ENCODE assay signal across 8 mouse cellular contexts in genomic region chr5:63969476-63970112, GRCm38 (mm10). TPM values are rescaled to one million over a fixed set of nuclear protein-coding genes. Genes with fewer than 3 reads are reported as not detected.
A peak's percentile ranks its signal among the peaks of the same experiment; 100 is the strongest.
DNase-seq lines count a peak whose midpoint lies in the region; ATAC-seq and TF ChIP-seq lines count a peak whose summit lies in the region.

No protein-coding gene starts in this region.

- TF ChIP-seq CTCF in left cerebral cortex, adult 2 months (IDR thresholded peaks at IDR 0.05), result no peak

- no peaks in the 10 kb centered on the region for H3K27me3 ChIP-seq in hindbrain, embryonic 11.5 days (ENCODE audit: control insufficient read depth, insufficient read depth, low read length)
- no peaks in the 10 kb centered on the region; the same call in 1 of the 2 replicates for H3K27me3 ChIP-seq in midbrain, embryonic 13.5 days

- peak overlapping the region; percentile 63 for H3K4me3 ChIP-seq in left cerebral cortex, adult 2 months
- no peak overlapping the region for H3K4me3 ChIP-seq in hindbrain, embryonic 11.5 days (ENCODE audit: low read depth, low read length)
- H3K4me3 ChIP-seq in midbrain, embryonic 13.5 days (replicated peaks), result peak overlapping the region; percentile 72; the same call in 1 of the 2 replicates

- H3K4me2 ChIP-seq in hindbrain, embryonic 11.5 days (replicated peaks; ENCODE audit: low read depth, low read length), result peak overlapping the region; percentile 69; the same call in 1 of the 2 replicates
- H3K4me2 ChIP-seq in midbrain, embryonic 13.5 days (replicated peaks), result peak overlapping the region; percentile 88

- no peak for ATAC-seq in hindbrain, embryonic 11.5 days (ENCODE audit: low FRiP score)
- no peak for ATAC-seq in midbrain, embryonic 13.5 days
- no peak for ATAC-seq in monocyte, adult 5-6 weeks (replicated peaks; ENCODE audit: insufficient number of reproducible peaks, low FRiP score, low TSS enrichment, poor library complexity, severe bottlenecking)

- H3K27ac ChIP-seq in left cerebral cortex, adult 2 months, result no peak overlapping the region
- H3K27ac ChIP-seq in hindbrain, embryonic 11.5 days (ENCODE audit: low read depth, low read length), result peak overlapping the region; percentile 11; the same call in 1 of the 2 replicates
- H3K27ac ChIP-seq in midbrain, embryonic 13.5 days, result no peak overlapping the region

- no peaks in the 10 kb centered on the region for H3K9me3 ChIP-seq in hindbrain, embryonic 11.5 days (ENCODE audit: control insufficient read depth, low read length)
- H3K9me3 ChIP-seq in midbrain, embryonic 13.5 days, result no peaks in the 10 kb centered on the region

- H3K4me1 ChIP-seq in hindbrain, embryonic 11.5 days (replicated peaks; ENCODE audit: control insufficient read depth, insufficient read depth, low read length), result no peaks in the 10 kb centered on the region; the same call in none of the 2 replicates
- peaks cover 17% of the 10 kb centered on the region for H3K4me1 ChIP-seq in midbrain, embryonic 13.5 days (replicated peaks)

- H3K36me3 ChIP-seq in hindbrain, embryonic 11.5 days (ENCODE audit: control insufficient read depth, insufficient read depth, low read length), result no peaks in the 10 kb centered on the region
- H3K36me3 ChIP-seq in midbrain, embryonic 13.5 days, result no peaks in the 10 kb centered on the region

- intact Hi-C loops in left cerebral cortex, adult 2 months (cut with DNase I), result loop anchor here (2.0 to 5.0 kb wide), 3 partner anchors 63 to 123 kb away; partner anchors contain the start of gene Pgm2
- intact Hi-C loops in left cerebral cortex, postnatal 14 days (cut with DNase I), result loop anchor here (5.0 kb wide), 1 partner anchor 62 kb away; no protein-coding TSS in a partner anchor

- H3K9ac ChIP-seq in hindbrain, embryonic 11.5 days (ENCODE audit: low read depth, low read length), result no peak overlapping the region
- no peak overlapping the region for H3K9ac ChIP-seq in midbrain, embryonic 13.5 days (replicated peaks)

- WGBS in hindbrain, embryonic 11.5 days, result 33% methylated on average over 5 of the region's 5 CpGs
- 31% methylated on average over 5 of the region's 5 CpGs for WGBS in midbrain, embryonic 13.5 days

- DNase-seq in left cerebral cortex, adult 2 months (ENCODE audit: extremely low spot score in 1 of 2, low spot score in 2 of 2), result no peak
- DNase-seq in left cerebral cortex, postnatal 14 days (ENCODE audit: low spot score in 2 of 2), result no peak
- DNase-seq in c-Kit-negative CD71-positive TER-119-positive erythroid progenitor cells, embryonic 14.5 days (ENCODE audit: low read depth, low spot score), result peak; percentile 1
- peak; percentile 39 for DNase-seq in hindbrain, embryonic 11.5 days (ENCODE audit: low spot score)
- no peak for DNase-seq in urinary bladder, postnatal 4 days (ENCODE audit: low spot score in 2 of 2)
- no peak for DNase-seq in left cerebral cortex, adult 18-20 months (ENCODE audit: low spot score in 2 of 2)

RNA-seq across cellular contexts. Expression of gene Rell1, which starts 0.9 kb away (rescaled TPM):
- total RNA-seq in left cerebral cortex, adult 2 months (2021), result 10 to 100 TPM; 10.9 to 11.3 TPM
- total RNA-seq in left cerebral cortex, postnatal 14 days (2021), result 10 to 100 TPM; 11.2 to 14.7 TPM
- 10.2 and 10.8 TPM in 2 replicates for polyA plus RNA-seq in hindbrain, embryonic 11.5 days (2014; fragmentation: Nextera tagmentation; extraction: Ambion mirVana)
- 9.5 and 10.2 TPM in 2 replicates for polyA plus RNA-seq in midbrain, embryonic 13.5 days (2015; fragmentation: Nextera tagmentation; extraction: Ambion mirVana)
- 10 to 100 TPM; 12.5 to 13.0 TPM for total RNA-seq in left cerebral cortex, adult 18-20 months (2021)
- total RNA-seq in monocyte, adult 5-6 weeks (2017), result 21.8 to 36.7 TPM (median 24.1 TPM) in 3 replicates

Comparison
In these comparisons a context has a peak if more than half of its experiments do, and no peak if none do; other contexts are left out.
1. DNase-seq: peak in c-Kit-negative CD71-positive TER-119-positive erythroid progenitor cells, embryonic 14.5 days (single experiment) and hindbrain, embryonic 11.5 days (single experiment); none in left cerebral cortex, adult 2 months (0 of 2), left cerebral cortex, postnatal 14 days (0 of 2), urinary bladder, postnatal 4 days (0 of 2) and left cerebral cortex, adult 18-20 months (0 of 2).